Mouse (Mus musculus) layer of hippocampus, postnatal 14 days (tissue): Measurements from ENCODE around the gene Pnkd. TPM values are rescaled to one million over a fixed set of nuclear protein-coding genes. Genes with fewer than 3 reads are reported as not detected.

Experiments used
- DNase-seq, 2 experiments: peaks; one replicate each; pipeline ENCODE4 v3.0.0; 2021 to 2022; ENCODE audit warnings: low spot score in 2 of 2, mixed read lengths in 1 of 2
- total RNA-seq, 2 experiments: library from RNA; stranded (reverse); gene quantifications; 2 replicates each; pipeline ENCODE4 v1.2.3; 2021

Gene Pnkd
- total RNA-seq, 2 experiments from 2014 or later = 143 to 157 TPM

GRCm38 (mm10) chr1:74353453-74354229 is 68.9 kb downstream of the Pnkd start:
- DNase-seq = no peak

- DNase-seq = no peak
Observed at GRCm38 (mm10) chr1:74357531-74357930, 72.8 kb downstream of the Pnkd start.

DNA sequence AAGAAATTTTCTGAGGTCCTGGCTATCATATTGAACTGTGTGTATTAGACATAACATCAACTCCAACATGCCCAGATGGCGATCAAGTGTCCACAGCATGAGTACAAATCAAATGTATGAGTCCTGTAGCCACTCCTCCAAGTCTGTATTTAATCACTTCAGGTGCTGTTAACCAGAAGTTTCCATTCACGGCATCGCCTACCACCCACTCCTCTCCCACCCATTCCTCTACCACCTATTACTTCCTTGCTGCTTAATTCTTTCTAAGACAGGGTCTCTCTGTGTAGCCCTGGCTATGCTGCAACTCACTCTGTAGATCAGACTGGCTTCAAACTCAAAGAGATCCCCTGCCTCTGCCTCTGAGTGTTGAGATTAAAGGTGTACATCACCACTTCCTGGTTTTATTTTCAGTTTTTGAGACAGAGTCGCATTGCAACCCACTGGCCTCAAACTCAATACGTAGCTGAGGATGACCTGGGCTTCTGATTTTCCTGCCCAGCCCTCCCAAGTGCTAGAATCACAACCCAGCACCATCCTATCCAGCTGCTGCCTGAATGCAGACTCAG is 75.3 kb downstream of the Pnkd start:
- DNase-seq = no peak

- DNase-seq = peak; percentile 68 to 89
Observed at GRCm38 (mm10) chr1:74361812-74362211, 77.1 kb downstream of the Pnkd start, which contains the start of gene Catip. Gene Catip (plus strand): TSS chr1:74362108.

DNA sequence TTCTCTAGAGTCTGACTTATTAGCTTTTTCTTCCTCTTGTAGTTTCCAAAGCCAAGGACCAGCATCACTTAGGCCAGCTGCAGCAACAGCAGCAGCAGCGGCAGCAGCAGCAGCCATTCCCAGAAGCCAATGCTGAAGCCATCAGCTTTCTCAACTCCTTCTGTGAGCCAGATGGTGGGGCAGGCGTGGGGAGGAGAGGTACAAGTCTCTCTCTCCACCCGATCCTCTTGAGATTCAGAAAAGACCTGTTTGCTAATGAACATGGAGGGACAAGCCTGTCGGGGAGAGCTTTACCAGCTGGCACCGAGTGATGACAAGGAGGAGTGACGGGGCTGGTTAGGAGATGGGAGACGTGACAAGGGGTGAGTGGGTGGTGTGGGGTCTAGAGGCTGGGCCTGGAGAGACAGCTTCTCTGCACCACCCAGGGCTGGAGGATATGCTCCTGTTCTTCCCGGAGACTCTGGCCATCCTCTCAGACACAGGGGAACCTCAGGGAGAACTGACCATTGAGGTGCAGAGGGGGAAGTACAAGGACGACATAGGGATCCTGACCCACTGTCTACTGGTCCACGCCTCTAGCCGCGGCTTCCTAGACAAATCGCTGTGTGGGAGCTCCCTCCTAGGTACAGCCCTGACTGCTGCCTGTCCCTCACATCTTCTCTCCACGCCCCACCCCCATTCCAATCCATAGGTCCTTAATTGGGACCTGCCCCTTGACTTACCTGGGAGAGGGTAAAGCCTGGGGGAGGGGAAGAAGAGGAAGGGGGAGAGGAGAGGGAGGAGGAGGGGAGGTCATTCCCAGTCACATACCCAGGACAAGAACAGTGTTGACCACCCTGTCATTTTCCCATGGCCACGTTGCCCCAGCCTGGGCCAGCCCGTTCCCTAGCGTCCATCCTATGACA is 77.8 kb downstream of the Pnkd start:
- DNase-seq = no peak

DNA sequence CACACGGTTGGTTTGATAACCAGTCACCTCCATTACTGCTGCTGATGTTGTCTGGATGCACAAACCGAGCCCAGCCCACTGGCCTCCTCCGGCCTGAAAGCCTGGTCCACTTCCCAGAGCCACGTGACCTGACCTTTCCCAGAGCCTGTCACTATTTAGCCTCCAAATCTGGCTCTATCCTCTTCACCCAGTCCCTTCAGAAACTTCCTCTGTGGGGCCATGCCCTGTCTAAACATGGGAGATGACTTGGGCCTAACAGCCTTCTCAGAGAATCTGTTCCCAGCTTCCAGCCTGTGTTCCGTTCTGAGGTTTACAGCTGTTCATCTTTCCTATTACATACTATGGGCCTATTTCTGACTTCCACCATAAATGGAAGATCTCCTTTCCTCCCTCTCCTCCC is 78.7 kb downstream of the Pnkd start:
- no peak for DNase-seq

- no peak for DNase-seq
Observed at GRCm38 (mm10) chr1:74364270-74364669, 79.5 kb downstream of the Pnkd start.

DNA sequence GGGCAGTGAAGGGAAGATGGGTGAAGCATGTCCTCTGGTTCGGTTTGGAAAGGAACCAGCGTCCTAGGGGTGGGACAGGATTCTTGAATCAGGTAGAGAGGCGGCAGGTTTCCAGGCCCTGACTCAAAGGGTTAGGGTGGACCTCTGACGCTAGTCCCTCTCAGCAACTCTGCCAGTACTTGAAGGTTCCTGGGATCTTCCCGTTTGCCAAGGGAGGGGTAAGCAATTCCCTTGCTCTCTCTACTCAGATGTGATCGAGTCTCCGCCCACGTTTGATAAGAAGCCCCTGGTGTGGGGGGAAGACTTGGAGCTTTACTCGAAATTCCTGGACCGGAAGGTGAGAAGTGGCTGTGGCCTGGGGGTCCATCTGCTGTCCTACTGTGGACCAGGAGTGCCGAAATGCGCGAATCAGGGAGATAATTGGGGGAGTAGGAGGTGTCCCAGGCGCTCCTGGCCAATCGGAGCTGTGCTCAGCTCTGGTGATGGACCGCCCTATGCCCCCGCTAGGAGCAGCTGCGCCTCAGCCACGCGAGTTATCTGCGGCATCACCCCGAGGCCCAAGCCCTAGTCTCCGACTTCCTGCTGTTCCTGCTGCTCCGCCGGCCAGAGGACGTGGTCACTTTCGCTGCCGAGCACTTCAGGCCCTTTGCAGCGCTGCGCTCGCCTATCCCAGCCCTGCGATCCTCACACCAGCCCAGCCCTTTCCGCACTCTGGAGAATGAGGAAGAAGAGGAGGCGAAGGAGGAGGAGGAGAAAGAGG is 83.3 kb downstream of the Pnkd start:
- no peak for DNase-seq

- DNase-seq = no peak
Observed at GRCm38 (mm10) chr1:74370040-74370439, 85.3 kb downstream of the Pnkd start.

GRCm38 (mm10) chr1:74373372-74373771 is 88.6 kb downstream of the Pnkd start:
- DNase-seq = no peak

DNA sequence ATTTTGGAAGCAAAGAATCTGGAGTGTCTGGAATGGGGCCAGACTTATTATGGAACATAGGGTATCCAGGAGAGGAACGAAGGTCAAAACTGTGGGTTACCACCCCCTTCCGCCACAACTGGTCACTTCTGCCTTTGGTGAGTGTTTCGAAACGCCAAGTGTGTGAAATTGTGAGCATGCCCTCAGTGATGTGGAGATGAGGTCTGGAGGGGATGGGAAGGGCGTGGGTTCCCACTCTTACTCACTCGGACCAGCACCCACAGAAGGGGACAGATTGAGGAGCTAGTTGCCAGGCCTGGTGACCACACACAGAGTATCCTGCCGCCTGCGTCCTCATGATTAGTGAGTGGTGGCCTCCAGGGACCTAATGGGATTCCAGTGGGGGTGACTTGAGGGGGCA is 90.2 kb downstream of the Pnkd start, which contains the start of gene Slc11a1:
TSS of gene Slc11a1 (plus strand) at position 216 of the 400 bp plus-strand sequence.
- no peak for DNase-seq

DNA sequence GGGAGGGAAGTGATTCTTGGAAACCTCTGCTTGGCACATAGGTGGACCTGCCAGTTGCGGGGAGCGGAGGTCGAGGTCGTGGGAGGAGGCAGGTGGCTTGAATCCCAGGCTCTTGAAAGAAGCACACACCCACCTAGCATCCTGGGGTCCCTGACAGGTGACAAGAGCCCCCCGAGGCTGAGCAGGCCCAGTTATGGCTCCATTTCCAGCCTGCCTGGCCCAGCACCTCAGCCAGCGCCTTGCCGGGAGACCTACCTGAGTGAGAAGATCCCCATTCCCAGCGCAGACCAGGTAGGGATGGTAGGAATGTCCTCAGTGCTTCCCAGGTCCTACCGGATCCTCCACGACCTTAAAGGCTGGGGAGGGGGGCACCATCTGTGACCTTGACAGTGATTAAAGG is 90.8 kb downstream of the Pnkd start:
- DNase-seq = no peak

DNA sequence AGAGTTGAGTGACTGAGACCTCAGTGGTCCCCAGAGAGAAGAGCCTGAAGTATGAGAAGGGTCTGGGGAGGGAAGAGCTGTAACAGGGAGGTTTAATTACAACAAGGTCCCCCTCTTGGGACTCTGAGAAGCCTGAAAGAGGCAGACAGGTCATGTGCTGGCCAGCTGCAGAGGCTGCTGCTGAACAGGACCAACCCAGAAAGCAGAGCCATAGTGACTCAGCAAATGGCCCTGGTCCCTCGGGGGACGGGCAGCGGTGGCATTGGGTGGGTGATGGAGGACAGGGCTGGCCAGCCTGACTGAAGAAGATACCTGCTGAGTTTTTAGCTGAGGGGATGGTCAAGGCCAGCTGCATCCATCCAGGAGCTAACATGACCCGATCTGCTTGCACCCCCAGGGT is 91.7 kb downstream of the Pnkd start:
- no peak for DNase-seq

DNA sequence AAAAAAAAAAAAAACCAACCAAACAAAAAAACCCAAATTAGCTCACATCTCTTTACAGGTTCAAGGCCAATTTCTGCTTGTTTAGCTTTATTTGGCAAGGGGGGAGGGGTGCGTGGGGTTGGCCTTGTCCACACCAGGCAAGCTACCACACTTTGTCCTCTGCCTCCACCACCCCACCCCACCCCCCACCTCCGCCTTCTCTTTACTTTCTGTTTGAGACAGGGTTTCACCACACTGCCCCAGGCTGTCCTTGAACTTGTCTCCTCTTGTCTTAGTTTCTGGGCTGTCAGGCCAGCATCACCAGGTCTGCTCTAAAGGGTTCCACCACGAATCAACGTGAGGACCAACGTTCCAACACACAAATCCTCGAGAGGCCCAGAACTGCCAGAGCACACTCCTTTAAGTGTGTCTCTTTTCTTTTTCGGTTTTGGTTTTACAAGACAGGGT is 94.4 kb downstream of the Pnkd start:
- DNase-seq = no peak

DNA sequence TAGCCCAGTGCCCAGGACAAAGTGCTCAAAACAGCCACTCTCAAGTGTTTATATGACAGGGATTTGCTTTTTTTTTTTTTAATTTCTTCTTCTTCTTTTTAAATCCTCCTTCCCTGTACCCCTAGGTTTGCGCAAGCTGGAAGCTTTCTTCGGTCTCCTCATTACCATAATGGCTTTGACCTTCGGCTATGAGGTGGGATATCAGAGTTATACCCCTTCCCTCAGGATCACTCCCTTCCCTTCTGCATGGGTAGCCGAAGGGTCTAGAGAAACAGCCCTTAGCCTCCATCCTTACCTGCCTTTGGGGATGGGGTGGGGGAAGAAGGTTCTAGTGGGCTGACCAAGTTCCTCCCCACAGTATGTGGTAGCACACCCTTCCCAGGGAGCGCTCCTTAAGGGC is 95.8 kb downstream of the Pnkd start:
- DNase-seq = no peak

GRCm38 (mm10) chr1:74381588-74382021 is 96.9 kb downstream of the Pnkd start:
- DNase-seq = no peak

DNA sequence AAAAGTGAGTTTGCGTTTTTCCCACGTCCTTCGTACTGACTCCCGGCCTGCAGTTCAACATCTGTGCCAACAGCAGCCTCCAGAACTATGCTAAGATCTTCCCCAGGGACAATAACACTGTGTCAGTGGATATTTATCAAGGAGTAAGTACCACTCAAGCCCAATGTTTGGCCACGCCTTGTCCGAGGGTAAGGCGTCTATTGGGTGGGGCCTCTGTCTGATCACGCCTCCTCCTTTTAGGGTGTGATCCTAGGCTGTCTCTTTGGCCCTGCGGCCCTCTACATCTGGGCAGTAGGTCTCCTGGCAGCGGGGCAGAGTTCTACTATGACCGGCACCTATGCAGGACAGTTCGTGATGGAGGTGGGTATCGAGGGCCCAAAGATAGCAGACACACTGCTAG is 98.7 kb downstream of the Pnkd start:
- DNase-seq = no peak

- DNase-seq = no peak
Observed at GRCm38 (mm10) chr1:74384525-74384924, 99.8 kb downstream of the Pnkd start.

DNA sequence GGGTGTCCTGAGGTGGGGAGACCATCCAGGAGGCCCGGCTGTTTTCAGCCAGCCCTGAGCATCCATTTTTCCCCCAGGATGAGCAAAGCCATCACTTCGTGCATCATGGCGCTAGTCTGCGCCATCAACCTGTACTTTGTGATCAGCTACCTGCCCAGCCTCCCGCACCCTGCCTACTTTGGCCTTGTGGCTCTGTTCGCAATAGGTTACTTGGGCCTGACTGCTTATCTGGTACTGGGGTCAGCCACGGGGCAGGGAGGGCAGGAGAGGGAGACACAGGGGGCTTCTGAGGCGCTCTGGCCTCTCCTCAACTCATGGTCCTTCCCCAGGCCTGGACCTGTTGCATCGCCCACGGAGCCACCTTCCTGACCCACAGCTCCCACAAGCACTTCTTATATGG is 100.3 kb downstream of the Pnkd start:
- no peak for DNase-seq

GRCm38 (mm10) chr1:74385531-74385930 is 100.8 kb downstream of the Pnkd start:
- no peak for DNase-seq

DNA sequence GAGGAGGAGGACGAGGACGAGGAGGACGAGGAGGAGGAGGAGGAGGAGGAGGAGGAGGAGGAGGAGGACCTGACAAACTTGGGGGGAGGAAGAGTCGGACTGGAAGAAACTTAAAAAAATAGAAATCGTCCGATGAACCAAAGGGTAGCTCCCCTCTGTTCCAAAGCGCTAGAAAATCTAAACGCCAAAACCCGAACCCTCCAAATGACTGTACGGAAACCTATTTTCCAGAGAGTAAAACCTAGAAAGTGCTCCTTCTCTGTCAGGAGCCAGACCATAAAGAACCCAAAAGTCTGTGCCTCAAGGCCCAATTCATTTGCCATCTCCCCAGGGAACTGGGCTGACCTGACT is 101.6 kb downstream of the Pnkd start:
- no peak for DNase-seq
